Mouse (Mus musculus): ENCODE measurements around the gene Smad6. TPM values are rescaled to one million over a fixed set of nuclear protein-coding genes. Genes with fewer than 3 reads are reported as not detected.

Gene Smad6
- polyA plus RNA-seq, 1 experiment from 2014 or later: 15.5 TPM

DNA sequence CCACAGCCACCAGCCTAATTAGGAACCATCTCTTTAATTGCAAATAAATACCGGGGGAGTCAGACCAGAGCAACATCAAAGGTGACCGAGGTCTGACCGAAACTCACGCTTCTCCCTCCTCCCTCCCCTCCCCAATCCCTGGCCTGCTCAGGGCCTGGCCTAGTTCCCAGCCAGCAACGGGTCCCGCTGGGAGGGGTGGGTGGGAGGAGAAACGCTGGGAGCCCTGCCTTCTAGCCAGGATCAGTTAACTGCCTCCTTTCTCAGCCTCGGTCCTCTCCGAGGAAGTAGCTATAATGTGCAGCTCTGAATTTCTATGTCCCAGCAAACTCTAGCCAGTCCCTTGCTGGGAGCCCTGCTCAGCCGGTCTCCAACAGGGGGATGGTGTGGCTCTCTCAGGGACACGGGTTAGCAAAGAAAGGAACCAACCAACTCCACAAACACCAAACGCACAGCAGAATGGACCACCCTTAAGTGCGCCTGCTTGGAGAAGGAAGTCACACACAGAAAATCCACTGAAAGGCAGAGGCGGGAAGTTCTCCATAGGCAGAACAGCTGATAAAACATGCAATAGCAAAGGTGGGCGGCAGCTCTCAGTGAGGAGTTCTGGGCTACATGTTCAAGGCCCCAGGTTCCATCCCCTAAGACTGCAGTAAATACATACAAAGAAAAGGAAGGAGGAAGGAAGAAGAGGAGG lies 63.4 kb downstream of the Smad6 start:
- ATAC-seq (ENCODE audit: insufficient number of reproducible peaks, low FRiP score, low TSS enrichment, low read depth): peak; percentile 58
- Histone ChIP-seq H3K4me1 (peaks cover 77% of the 10 kb centered on the region), H3K4me2 (replicated peaks) (peak overlapping the region; percentile 26), H3K9ac (no peak overlapping the region), H3K4me3 (replicated peaks) (peak overlapping the region; percentile 4; the same call in 1 of the 2 replicates), H3K27me3 (no peaks in the 10 kb centered on the region), H3K27ac (replicated peaks) (peak overlapping the region; percentile 79), H3K9me3 (replicated peaks) (no peaks in the 10 kb centered on the region), H3K36me3 (peaks cover 3% of the 10 kb centered on the region)
- WGBS: 13% methylated on average over 15 of the region's 15 CpGs

DNA sequence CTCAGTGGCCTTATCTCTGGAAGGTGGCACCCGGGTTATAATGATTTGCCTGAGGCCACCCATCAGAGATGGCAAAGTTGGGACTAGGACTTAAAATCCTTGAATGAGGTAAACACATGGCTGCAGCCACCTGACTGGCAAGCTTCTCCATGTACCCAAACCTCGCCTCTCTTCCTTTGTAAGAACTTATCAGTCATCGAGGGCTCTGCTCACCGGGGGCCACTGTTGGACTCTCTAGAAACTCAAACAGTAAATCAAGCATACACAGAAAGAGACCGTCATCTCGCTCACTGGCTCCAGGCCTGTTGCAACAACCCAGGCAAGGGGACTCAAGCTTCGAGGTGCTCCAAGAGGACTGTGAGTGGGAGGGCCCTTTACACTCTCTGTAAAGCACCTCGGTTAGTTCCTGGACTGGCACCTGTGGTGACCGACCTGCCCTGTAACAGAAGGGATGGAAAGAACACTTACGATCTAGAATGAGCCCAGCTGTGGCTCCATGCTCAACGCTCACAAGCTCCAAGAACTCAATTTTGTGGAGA lies 64.1 kb downstream of the Smad6 start:
- H3K4me2 ChIP-seq (replicated peaks): peak overlapping the region; percentile 26; the same call in 1 of the 2 replicates
- H3K4me1 ChIP-seq: peaks cover 69% of the 10 kb centered on the region
- no peak overlapping the region for H3K9ac ChIP-seq

GRCm38 (mm10) chr9:63956052-63956451 lies 65.8 kb downstream of the Smad6 start:
- no peak overlapping the region for H3K4me3 ChIP-seq (replicated peaks)
- H3K9me3 ChIP-seq (replicated peaks): no peaks in the 10 kb centered on the region
- no peak overlapping the region for H3K9ac ChIP-seq
- H3K36me3 ChIP-seq: peaks cover 23% of the 10 kb centered on the region
- no peak for ATAC-seq (ENCODE audit: insufficient number of reproducible peaks, low FRiP score, low TSS enrichment, low read depth)
- H3K4me2 ChIP-seq (replicated peaks): no peak overlapping the region
- H3K4me1 ChIP-seq: peaks cover 54% of the 10 kb centered on the region
- WGBS: 27% methylated on average over 9 of the region's 9 CpGs
- H3K27ac ChIP-seq (replicated peaks): 0 out of 2 replicates have a peak overlapping the region, but pooled peaks have one; percentile 14
- H3K27me3 ChIP-seq: no peaks in the 10 kb centered on the region

More for the DNA sequence above, 64.1 kb downstream of the Smad6 start:
- 62% methylated on average over 11 of the region's 11 CpGs for WGBS
- H3K36me3 ChIP-seq: peaks cover 7% of the 10 kb centered on the region
- no peaks in the 10 kb centered on the region for H3K27me3 ChIP-seq
- H3K27ac ChIP-seq (replicated peaks): peak overlapping the region; percentile 79
- H3K4me3 ChIP-seq (replicated peaks): no peak overlapping the region
- H3K9me3 ChIP-seq (replicated peaks): no peaks in the 10 kb centered on the region
- no peak for ATAC-seq (ENCODE audit: insufficient number of reproducible peaks, low FRiP score, low TSS enrichment, low read depth)

DNA sequence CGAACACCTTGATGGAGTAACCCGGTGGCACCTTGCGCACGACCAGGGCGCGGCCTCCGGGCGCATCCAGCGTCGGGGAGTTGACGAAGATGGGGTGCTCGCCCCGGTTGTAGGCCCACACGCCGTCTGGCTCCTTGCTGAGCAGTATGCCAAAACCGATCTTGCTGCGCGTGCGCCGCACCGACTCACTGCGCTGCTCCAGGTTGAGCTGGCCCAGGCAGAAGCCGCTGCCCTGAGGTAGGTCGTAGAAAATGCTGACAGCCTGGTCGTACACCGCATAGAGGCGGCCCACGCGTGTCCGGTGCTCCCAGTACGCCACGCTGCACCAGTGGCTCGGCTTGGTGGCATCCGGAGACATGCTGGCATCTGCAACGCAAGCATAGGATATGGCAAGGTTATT lies 68.2 kb downstream of the Smad6 start:
- no peaks in the 10 kb centered on the region for H3K27me3 ChIP-seq
- no peak overlapping the region for H3K4me2 ChIP-seq (replicated peaks)
- H3K4me1 ChIP-seq: peaks cover 31% of the 10 kb centered on the region
- H3K4me3 ChIP-seq (replicated peaks): no peak overlapping the region
- H3K9me3 ChIP-seq (replicated peaks): no peaks in the 10 kb centered on the region
- peaks cover 27% of the 10 kb centered on the region for H3K36me3 ChIP-seq
- WGBS: 65% methylated on average over 35 of the region's 35 CpGs
- no peak overlapping the region for H3K27ac ChIP-seq (replicated peaks)
- no peak overlapping the region for H3K9ac ChIP-seq
- ATAC-seq (ENCODE audit: insufficient number of reproducible peaks, low FRiP score, low TSS enrichment, low read depth): no peak

DNA sequence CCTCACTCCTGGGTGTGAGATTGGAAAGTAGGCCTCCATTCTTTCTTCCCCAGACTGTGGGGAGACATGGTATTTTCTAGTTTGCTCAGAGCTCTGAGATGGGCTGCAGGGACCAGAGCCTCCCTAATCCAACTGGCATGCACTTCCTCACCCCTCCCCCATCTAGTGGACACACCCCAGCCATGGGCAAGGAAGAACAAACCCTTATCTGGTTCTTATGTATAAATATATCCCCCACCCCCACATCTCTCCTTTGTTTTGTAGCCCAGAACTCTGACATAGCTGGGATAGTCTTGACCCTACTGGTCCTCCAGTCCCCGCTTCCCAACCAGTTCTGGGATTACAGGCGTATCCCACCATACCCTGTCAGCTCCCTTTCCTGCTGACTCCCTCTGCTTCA lies 69.3 kb downstream of the Smad6 start:
- H3K36me3 ChIP-seq: peaks cover 27% of the 10 kb centered on the region
- no peak overlapping the region for H3K27ac ChIP-seq (replicated peaks)
- 92% methylated on average over 2 of the region's 2 CpGs for WGBS
- H3K4me1 ChIP-seq: peaks cover 20% of the 10 kb centered on the region
- no peak overlapping the region for H3K4me2 ChIP-seq (replicated peaks)
- H3K4me3 ChIP-seq (replicated peaks): no peak overlapping the region
- ATAC-seq (ENCODE audit: insufficient number of reproducible peaks, low FRiP score, low TSS enrichment, low read depth): no peak
- no peak overlapping the region for H3K9ac ChIP-seq
- no peaks in the 10 kb centered on the region for H3K9me3 ChIP-seq (replicated peaks)
- H3K27me3 ChIP-seq: no peaks in the 10 kb centered on the region

DNA sequence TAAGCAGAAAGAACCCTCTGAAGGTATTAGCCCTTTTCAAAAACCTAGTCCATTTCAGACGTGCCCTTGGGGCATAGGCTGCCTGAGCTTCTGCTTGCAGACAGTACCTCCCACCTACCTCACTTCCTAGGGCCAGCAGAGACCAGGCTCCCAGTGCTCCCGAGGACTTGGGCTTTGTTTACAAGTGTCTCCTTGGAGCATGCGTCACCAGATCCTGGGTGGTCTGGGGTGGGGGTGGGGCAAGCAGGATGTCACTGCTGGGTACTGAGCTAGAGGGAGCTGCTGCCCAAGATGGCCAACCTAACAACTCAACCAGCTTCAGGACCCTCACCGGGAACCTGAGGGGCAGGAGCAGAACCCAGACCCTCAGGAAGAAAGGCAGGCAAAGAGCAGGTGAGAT lies 71.5 kb downstream of the Smad6 start:
- Histone ChIP-seq H3K4me2 (replicated peaks) (no peak overlapping the region), H3K4me3 (replicated peaks) (no peak overlapping the region), H3K36me3 (peaks cover 27% of the 10 kb centered on the region), H3K9ac (no peak overlapping the region), H3K9me3 (replicated peaks) (no peaks in the 10 kb centered on the region), H3K4me1 (no peaks in the 10 kb centered on the region; the same call in 1 of the 2 replicates), H3K27me3 (no peaks in the 10 kb centered on the region), H3K27ac (replicated peaks) (no peak overlapping the region)
- 23% methylated on average over 4 of the region's 4 CpGs for WGBS
- no peak for ATAC-seq (ENCODE audit: insufficient number of reproducible peaks, low FRiP score, low TSS enrichment, low read depth)

DNA sequence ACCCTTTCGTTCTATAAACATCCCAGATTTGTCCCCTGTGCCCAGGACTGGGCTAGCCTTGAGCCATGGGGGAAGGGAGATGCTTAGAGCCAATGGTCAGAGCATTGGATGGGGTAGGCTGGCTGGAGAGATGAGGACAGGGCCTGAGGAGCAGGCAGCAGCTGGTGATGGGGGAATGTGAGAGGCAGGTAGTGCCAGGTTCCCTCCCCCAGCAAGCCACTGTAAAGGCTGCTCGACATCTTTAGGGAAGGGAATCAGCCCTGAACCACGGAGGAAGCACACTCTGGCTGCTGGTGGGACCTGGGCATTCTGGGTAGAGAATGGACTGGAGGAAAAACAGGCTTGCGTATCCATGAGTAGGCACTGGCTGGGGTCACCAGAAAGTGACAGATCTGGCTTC lies 72.5 kb downstream of the Smad6 start:
- no peak for ATAC-seq (ENCODE audit: insufficient number of reproducible peaks, low FRiP score, low TSS enrichment, low read depth)
- WGBS: 51% methylated on average over 4 of the region's 4 CpGs
- H3K9me3 ChIP-seq (replicated peaks): no peaks in the 10 kb centered on the region
- H3K27me3 ChIP-seq: no peaks in the 10 kb centered on the region
- H3K9ac ChIP-seq: no peak overlapping the region
- H3K4me3 ChIP-seq (replicated peaks): no peak overlapping the region
- H3K4me2 ChIP-seq (replicated peaks): no peak overlapping the region
- H3K36me3 ChIP-seq: peaks cover 27% of the 10 kb centered on the region
- no peak overlapping the region for H3K27ac ChIP-seq (replicated peaks)
- no peaks in the 10 kb centered on the region for H3K4me1 ChIP-seq

DNA sequence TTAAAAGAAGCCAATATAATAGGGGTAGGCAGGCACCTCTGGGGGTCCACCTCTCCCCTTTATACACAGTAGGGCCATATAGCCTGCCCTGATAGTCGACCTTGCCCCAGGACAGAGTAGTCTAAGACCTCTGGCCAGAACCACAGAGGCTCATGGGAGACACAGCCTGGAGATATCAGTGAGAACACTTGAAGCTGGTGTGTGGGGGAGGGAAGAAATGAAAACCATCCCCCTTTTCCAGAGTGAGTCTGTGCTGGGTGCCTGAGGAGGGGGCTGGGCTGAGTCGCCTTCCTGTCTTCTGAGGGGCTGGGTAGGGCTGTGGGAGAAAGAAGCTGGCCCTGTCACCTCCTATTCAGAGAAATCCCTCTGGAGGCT lies 79.3 kb downstream of the Smad6 start:
- H3K4me2 ChIP-seq (replicated peaks): no peak overlapping the region

GRCm38 (mm10) chr9:63941747-63942607 lies 79.9 kb downstream of the Smad6 start:
- 58% methylated on average over 12 of the region's 12 CpGs for WGBS
- Histone ChIP-seq H3K4me3 (replicated peaks) (no peak overlapping the region), H3K27ac (replicated peaks) (peak overlapping the region; percentile 49), H3K9ac (no peak overlapping the region), H3K9me3 (replicated peaks) (no peaks in the 10 kb centered on the region), H3K4me1 (peaks cover 16% of the 10 kb centered on the region), H3K27me3 (no peaks in the 10 kb centered on the region), H3K36me3 (no peaks in the 10 kb centered on the region), H3K4me2 (replicated peaks) (no peak overlapping the region)
- no peak; the same call in 1 of the 2 replicates for ATAC-seq (ENCODE audit: insufficient number of reproducible peaks, low FRiP score, low TSS enrichment, low read depth)

More for the DNA sequence above, 79.3 kb downstream of the Smad6 start:
- Histone ChIP-seq H3K4me1 (peaks cover 16% of the 10 kb centered on the region), H3K36me3 (no peaks in the 10 kb centered on the region), H3K9ac (no peak overlapping the region), H3K27me3 (no peaks in the 10 kb centered on the region), H3K4me3 (replicated peaks) (no peak overlapping the region), H3K27ac (replicated peaks) (peak overlapping the region; percentile 17; the same call in 1 of the 2 replicates), H3K9me3 (replicated peaks) (no peaks in the 10 kb centered on the region)
- WGBS: 32% methylated on average over 2 of the region's 2 CpGs
- ATAC-seq (ENCODE audit: insufficient number of reproducible peaks, low FRiP score, low TSS enrichment, low read depth): no peak

DNA sequence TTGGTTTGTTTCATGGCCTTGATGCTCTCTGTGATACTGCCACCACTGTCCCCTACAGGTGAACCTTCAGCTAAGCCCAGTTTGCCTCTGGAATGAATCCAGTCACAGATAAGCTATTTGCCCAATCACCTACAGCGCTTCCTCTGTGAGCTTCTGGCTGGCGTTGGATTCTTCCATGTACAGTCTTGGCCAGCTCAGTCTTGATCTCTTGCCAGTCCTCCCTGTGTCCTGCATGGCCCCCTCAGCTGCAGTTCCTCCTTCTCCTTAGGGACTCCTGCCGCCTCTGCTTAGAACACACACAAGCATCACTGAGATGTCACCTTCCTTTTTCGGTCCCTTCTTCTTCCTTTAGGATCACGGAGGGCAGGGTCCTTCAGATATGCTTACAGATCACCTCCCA lies 85.6 kb downstream of the Smad6 start:
- Histone ChIP-seq H3K4me1 (peaks cover under 1% of the 10 kb centered on the region; the same call in 1 of the 2 replicates), H3K27ac (replicated peaks) (no peak overlapping the region), H3K27me3 (no peaks in the 10 kb centered on the region), H3K4me2 (replicated peaks) (no peak overlapping the region), H3K9ac (no peak overlapping the region), H3K4me3 (replicated peaks) (no peak overlapping the region), H3K36me3 (no peaks in the 10 kb centered on the region), H3K9me3 (replicated peaks) (no peaks in the 10 kb centered on the region)
- ATAC-seq (ENCODE audit: insufficient number of reproducible peaks, low FRiP score, low TSS enrichment, low read depth): no peak
- 84% methylated on average over 5 of the region's 5 CpGs for WGBS

GRCm38 (mm10) chr9:63933068-63933467 lies 88.8 kb downstream of the Smad6 start:
- Histone ChIP-seq H3K9me3 (replicated peaks) (no peaks in the 10 kb centered on the region), H3K27ac (replicated peaks) (no peak overlapping the region), H3K4me2 (replicated peaks) (no peak overlapping the region), H3K4me3 (replicated peaks) (no peak overlapping the region), H3K9ac (no peak overlapping the region), H3K4me1 (peaks cover 10% of the 10 kb centered on the region), H3K36me3 (no peaks in the 10 kb centered on the region), H3K27me3 (no peaks in the 10 kb centered on the region)
- ATAC-seq (ENCODE audit: insufficient number of reproducible peaks, low FRiP score, low TSS enrichment, low read depth): no peak
- WGBS: 56% methylated on average over 5 of the region's 5 CpGs
